Mouse (Mus musculus) cerebellum, adult 11-12 months (tissue): Measurements from ENCODE around the gene Dcaf1.

Experiments used
- DNase-seq: peaks from one replicate; pipeline ENCODE4 v3.0.0; 2022

The Dcaf1 gene

GRCm38 (mm10) chr9:106881071-106881755 is 59.5 kb downstream of the Dcaf1 start:
- no peak for DNase-seq

GRCm38 (mm10) chr9:106882176-106882575 is 60.5 kb downstream of the Dcaf1 start:
- DNase-seq = no peak

- no peak for DNase-seq
Measured at GRCm38 (mm10) chr9:106883085-106883484, 61.4 kb downstream of the Dcaf1 start.

- DNase-seq = peak; percentile 31
Measured at GRCm38 (mm10) chr9:106884306-106884705, 62.6 kb downstream of the Dcaf1 start.

GRCm38 (mm10) chr9:106884996-106885900 is 63.6 kb downstream of the Dcaf1 start:
- DNase-seq = peak; percentile 58

- peak; percentile 76 for DNase-seq
Measured at GRCm38 (mm10) chr9:106885901-106886731, 64.4 kb downstream of the Dcaf1 start.

- peak; percentile 98 for DNase-seq
Measured at GRCm38 (mm10) chr9:106886828-106887702, 65.4 kb downstream of the Dcaf1 start, which contains the start of gene Rbm15b. TSS of gene Rbm15b (minus strand) at chr9:106887428.

GRCm38 (mm10) chr9:106888346-106888745 is 66.7 kb downstream of the Dcaf1 start:
- DNase-seq = peak; percentile 47

GRCm38 (mm10) chr9:106889321-106889720 is 67.6 kb downstream of the Dcaf1 start:
- DNase-seq = no peak

GRCm38 (mm10) chr9:106890496-106891240 is 69.0 kb downstream of the Dcaf1 start:
- peak; percentile 61 for DNase-seq

- no peak for DNase-seq
Measured at GRCm38 (mm10) chr9:106891341-106891741, 69.7 kb downstream of the Dcaf1 start.

- peak; percentile 98 for DNase-seq
Measured at GRCm38 (mm10) chr9:106891829-106892551, 70.3 kb downstream of the Dcaf1 start, which contains the start of gene Manf. TSS of gene Manf (minus strand) at chr9:106891979.

- DNase-seq = no peak
Measured at GRCm38 (mm10) chr9:106892552-106892875, 70.8 kb downstream of the Dcaf1 start.

GRCm38 (mm10) chr9:106893327-106893726 is 71.7 kb downstream of the Dcaf1 start:
- no peak for DNase-seq

GRCm38 (mm10) chr9:106898901-106899300 is 77.2 kb downstream of the Dcaf1 start:
- no peak for DNase-seq

- no peak for DNase-seq
Measured at GRCm38 (mm10) chr9:106901596-106901995, 79.9 kb downstream of the Dcaf1 start.

- DNase-seq = no peak
Measured at GRCm38 (mm10) chr9:106903099-106903790, 81.6 kb downstream of the Dcaf1 start.

GRCm38 (mm10) chr9:106903791-106904134 is 82.1 kb downstream of the Dcaf1 start:
- no peak for DNase-seq

- DNase-seq = no peak
Measured at GRCm38 (mm10) chr9:106906597-106906996, 84.9 kb downstream of the Dcaf1 start.

- DNase-seq = no peak
Measured at GRCm38 (mm10) chr9:106908174-106908573, 86.5 kb downstream of the Dcaf1 start.
